Mouse (Mus musculus): ENCODE measurements around the gene Gm43552.

DNA sequence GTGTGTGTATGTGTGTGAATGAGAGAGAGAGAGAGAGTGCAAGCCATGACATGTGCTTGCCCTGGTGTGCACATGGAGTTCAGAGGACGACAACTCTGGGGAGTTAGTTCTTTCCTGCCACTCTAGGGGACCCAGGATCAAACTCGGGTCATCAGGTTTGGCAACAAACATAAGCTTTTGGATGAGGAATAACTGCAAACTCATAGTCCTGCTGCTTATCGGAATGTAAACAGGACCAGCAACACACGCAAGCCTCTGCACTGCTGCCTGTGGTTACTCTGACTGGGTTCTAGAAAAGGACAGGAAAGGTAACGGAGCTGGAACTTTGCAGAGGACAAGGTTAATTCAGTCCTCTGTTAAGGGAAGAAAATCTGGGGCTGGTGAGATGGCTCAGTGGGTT lies 67.4 kb downstream of the Gm43552 start:
- TF ChIP-seq GATA1 (IDR thresholded peaks at IDR 0.05; ENCODE audit: low read length) = no peak
- no peak for TF ChIP-seq TAL1 (IDR thresholded peaks at IDR 0.05; ENCODE audit: low read length)
